Mouse (Mus musculus) ES-Bruce4 (cell line): ENCODE data around the gene Zfp292.
A peak's percentile ranks its signal among the peaks of the same experiment; 100 is the strongest.

Source experiments
- CTCF ChIP-seq: IDR thresholded peaks from one replicate; pipeline ENCODE4 v1.8.1; 2011; ENCODE audit warnings: low read depth, low read length
- EP300 ChIP-seq: IDR thresholded peaks from 2 replicates; pipeline ENCODE4 v1.6.1; 2011; ENCODE audit warnings: low read depth, low read length; ENCODE audit not compliant: insufficient read depth
- POLR2A ChIP-seq: IDR thresholded peaks from one replicate; pipeline ENCODE4 v1.8.1; 2011; ENCODE audit warnings: low read length; ENCODE audit not compliant: insufficient read depth

- TF ChIP-seq POLR2A, result peak; percentile 46
- TF ChIP-seq CTCF, result peak; percentile 72
- 0 out of 2 replicates have a peak, but pooled peaks have one; percentile 24 for TF ChIP-seq EP300
Measured at GRCm38 (mm10) chr4:34777677-34778527, 104.9 kb downstream of the Zfp292 start, which contains the start of gene Smim8.
